Mouse (Mus musculus) intestine, embryonic 15.5 days (tissue): Measurements from ENCODE around the gene Gck. TPM values are rescaled to one million over a fixed set of nuclear protein-coding genes. Genes with fewer than 3 reads are reported as not detected.

Experiments used
- ATAC-seq: fragments of 200-750 bp; cut with Nextera tagmentation; 2 replicates; pipeline ENCODE4 v1.8.0; 2017; ENCODE audit warnings: moderate TSS enrichment, moderate library complexity
- H3K27ac ChIP-seq: fragments of 300-500 bp; sonication (generic); 2 replicates; pipeline ENCODE4 v1.5.1; 2015; ENCODE audit warnings: mild to moderate bottlenecking, inconsistent platforms
- H3K27me3 ChIP-seq: fragments of 300-500 bp; sonication (generic); replicated peaks from 2 replicates; pipeline ENCODE4 v1.6.1; 2015; ENCODE audit warnings: inconsistent platforms
- H3K36me3 ChIP-seq: fragments of 300-500 bp; sonication (generic); 2 replicates; pipeline ENCODE4 v1.6.1; 2015; ENCODE audit warnings: inconsistent platforms
- H3K4me1 ChIP-seq: fragments of 300-500 bp; sonication (generic); replicated peaks from 2 replicates; pipeline ENCODE4 v1.6.1; 2015; ENCODE audit warnings: inconsistent platforms
- H3K4me2 ChIP-seq: fragments of 300-500 bp; sonication (generic); replicated peaks from 2 replicates; pipeline ENCODE4 v1.6.1; 2015; ENCODE audit warnings: mild to moderate bottlenecking, inconsistent platforms
- H3K4me3 ChIP-seq: fragments of 300-500 bp; sonication (generic); replicated peaks from 2 replicates; pipeline ENCODE4 v1.5.1; 2015; ENCODE audit warnings: inconsistent platforms
- H3K9ac ChIP-seq: fragments of 300-500 bp; sonication (generic); 2 replicates; pipeline ENCODE4 v1.6.1; 2015; ENCODE audit warnings: inconsistent platforms
- H3K9me3 ChIP-seq: fragments of 300-500 bp; sonication (generic); 2 replicates; pipeline ENCODE4 v1.6.1; 2016; ENCODE audit warnings: inconsistent platforms
- WGBS: fragments of 180-500 bp; shearing (Covaris S2); methylation state at CpG from one replicate; pipeline ENCODE4 v1.1.7; 2015; 5-methylcytosine and 5-hydroxymethylcytosine counted together
- polyA plus RNA-seq: library from polyadenylated mRNA; unstranded; fragments of >200 nt; fragmentation: Nextera tagmentation; extraction: Ambion mirVana; gene quantifications from 2 replicates; pipeline ENCODE4 v1.2.1, GENCODE M21; 2015

The Gck gene
- 2.8 and 3.1 TPM in 2 replicates for polyA plus RNA-seq

DNA sequence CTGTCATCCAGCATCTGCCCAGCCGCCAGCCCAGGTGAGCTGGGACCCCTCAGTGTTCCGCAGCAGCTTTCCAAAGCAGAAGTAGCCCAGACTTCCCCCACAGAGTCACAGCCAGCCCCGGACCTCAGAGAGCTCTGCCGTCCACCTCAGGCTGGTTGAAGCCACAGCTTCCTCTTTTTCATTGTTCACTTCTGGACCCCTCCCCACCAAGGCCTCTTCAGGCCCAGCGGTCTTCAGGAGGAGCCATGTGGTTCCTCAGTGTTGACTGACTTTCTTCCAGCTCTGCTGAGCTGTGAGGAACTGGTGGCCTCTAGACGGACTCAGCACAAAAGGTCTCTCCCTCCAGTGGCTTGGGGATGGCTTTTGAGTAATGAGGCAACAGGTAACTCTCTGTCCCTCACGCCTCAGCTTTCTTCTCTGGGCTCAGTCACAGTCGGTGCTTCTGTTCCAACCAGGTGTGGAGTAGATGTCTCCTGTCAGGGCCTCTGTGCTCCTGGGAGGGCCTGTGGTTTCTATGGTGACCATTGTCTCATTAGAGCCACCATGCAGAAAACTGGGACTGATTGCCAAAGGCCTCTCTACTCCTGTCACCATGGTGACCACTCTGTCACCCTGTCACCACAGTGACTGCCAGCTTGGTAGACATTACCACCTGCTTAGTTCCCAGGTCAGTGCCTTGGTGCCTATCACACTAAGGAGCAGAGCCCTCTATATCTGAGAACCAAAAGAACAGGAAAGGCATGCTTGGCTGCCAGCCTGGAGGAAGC lies at the start of gene Gck:
Gene Gck, minus strand, starts transcription at position 496 of the 767 bp plus-strand sequence.
- Histone ChIP-seq H3K4me1 (peaks cover 4% of the 10 kb centered on the region), H3K36me3 (no peaks in the 10 kb centered on the region), H3K27me3 (no peaks in the 10 kb centered on the region), H3K9ac (no peak within 1 kb of the TSS), H3K4me3 (no peak within 1 kb of the TSS), H3K27ac (no peak within 1 kb of the TSS), H3K9me3 (no peaks in the 10 kb centered on the region), H3K4me2 (no peak within 1 kb of the TSS)
- peak; percentile 57; the same call in 1 of the 2 replicates for ATAC-seq
- 70% methylated on average over 8 of the region's 8 CpGs for WGBS

DNA sequence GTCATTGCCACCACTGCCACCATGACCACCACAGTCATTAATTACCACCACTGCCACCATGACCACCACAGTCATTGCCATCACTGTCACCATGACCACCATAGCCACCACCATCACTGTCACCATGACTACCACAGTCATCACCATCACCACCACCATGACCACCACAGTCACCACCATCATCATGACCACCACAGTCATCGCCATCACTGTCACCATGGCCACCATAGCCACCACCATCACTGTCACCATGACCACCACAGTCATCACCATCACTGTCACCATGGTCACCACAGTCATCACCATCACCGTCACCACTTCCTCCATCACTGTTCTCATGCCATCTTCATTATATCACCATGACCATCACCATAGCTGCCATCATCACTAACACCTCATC lies 48.6 kb upstream of the Gck start:
- Histone ChIP-seq H3K27me3 (no peaks in the 10 kb centered on the region), H3K4me2 (no peak overlapping the region), H3K4me3 (no peak overlapping the region), H3K4me1 (peaks cover 38% of the 10 kb centered on the region), H3K9me3 (no peaks in the 10 kb centered on the region), H3K9ac (no peak overlapping the region), H3K36me3 (no peaks in the 10 kb centered on the region), H3K27ac (no peak overlapping the region)
- ATAC-seq, result no peak
- 92% methylated on average over 2 of the region's 2 CpGs for WGBS

- no peaks in the 10 kb centered on the region for H3K9me3 ChIP-seq
- no peak overlapping the region for H3K9ac ChIP-seq
- peaks cover 15% of the 10 kb centered on the region for H3K4me1 ChIP-seq
- no peaks in the 10 kb centered on the region for H3K36me3 ChIP-seq
- H3K27me3 ChIP-seq, result no peaks in the 10 kb centered on the region
- WGBS, result 15% methylated on average over 8 of the region's 8 CpGs
- no peak overlapping the region for H3K4me2 ChIP-seq
- H3K27ac ChIP-seq, result no peak overlapping the region
- H3K4me3 ChIP-seq, result no peak overlapping the region
- ATAC-seq, result peak; percentile 60
These were observed 46.1 kb upstream of the Gck start for GRCm38 (mm10) chr11:5995989-5996388.

DNA sequence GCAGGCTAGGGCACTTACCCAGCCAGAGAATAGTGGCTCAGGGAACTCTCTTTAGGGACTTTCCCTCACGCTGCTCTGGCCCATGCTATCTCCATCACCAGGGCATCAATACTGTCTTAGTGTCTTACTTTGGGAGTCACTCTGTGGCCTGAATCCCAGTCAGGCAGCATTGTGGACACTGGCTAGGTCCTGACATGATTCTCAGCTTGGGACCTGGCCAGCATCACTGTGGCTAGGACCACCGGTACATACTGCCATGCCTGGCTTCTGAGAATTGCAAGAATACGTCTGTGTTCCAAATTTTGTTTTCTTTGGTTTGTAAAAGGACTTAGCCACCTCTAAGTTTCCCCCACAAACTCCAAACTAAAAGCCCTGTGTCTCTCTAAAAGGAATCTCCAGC lies 45.0 kb upstream of the Gck start:
- Histone ChIP-seq H3K27me3 (no peaks in the 10 kb centered on the region), H3K9me3 (no peaks in the 10 kb centered on the region), H3K36me3 (no peaks in the 10 kb centered on the region), H3K4me3 (no peak overlapping the region), H3K27ac (no peak overlapping the region), H3K4me2 (no peak overlapping the region), H3K4me1 (peaks cover 5% of the 10 kb centered on the region), H3K9ac (no peak overlapping the region)
- WGBS, result 66% methylated on average over 3 of the region's 3 CpGs
- no peak for ATAC-seq

- Histone ChIP-seq H3K36me3 (no peaks in the 10 kb centered on the region), H3K9me3 (no peaks in the 10 kb centered on the region), H3K27me3 (no peaks in the 10 kb centered on the region), H3K9ac (no peak overlapping the region), H3K4me1 (no peaks in the 10 kb centered on the region), H3K27ac (no peak overlapping the region), H3K4me2 (no peak overlapping the region), H3K4me3 (no peak overlapping the region)
- WGBS, result 91% methylated on average over 5 of the region's 5 CpGs
- ATAC-seq, result no peak
These were observed 44.3 kb upstream of the Gck start for GRCm38 (mm10) chr11:5994212-5994611.

- H3K36me3 ChIP-seq, result no peaks in the 10 kb centered on the region
- H3K4me2 ChIP-seq, result no peak overlapping the region
- H3K9me3 ChIP-seq, result no peaks in the 10 kb centered on the region
- H3K4me1 ChIP-seq, result no peaks in the 10 kb centered on the region
- ATAC-seq, result no peak
- no peaks in the 10 kb centered on the region for H3K27me3 ChIP-seq
- H3K4me3 ChIP-seq, result no peak overlapping the region
- WGBS, result 39% methylated on average over 4 of the region's 4 CpGs
- H3K9ac ChIP-seq, result no peak overlapping the region
- H3K27ac ChIP-seq, result no peak overlapping the region
These were observed 41.0 kb upstream of the Gck start for GRCm38 (mm10) chr11:5990910-5991309.

DNA sequence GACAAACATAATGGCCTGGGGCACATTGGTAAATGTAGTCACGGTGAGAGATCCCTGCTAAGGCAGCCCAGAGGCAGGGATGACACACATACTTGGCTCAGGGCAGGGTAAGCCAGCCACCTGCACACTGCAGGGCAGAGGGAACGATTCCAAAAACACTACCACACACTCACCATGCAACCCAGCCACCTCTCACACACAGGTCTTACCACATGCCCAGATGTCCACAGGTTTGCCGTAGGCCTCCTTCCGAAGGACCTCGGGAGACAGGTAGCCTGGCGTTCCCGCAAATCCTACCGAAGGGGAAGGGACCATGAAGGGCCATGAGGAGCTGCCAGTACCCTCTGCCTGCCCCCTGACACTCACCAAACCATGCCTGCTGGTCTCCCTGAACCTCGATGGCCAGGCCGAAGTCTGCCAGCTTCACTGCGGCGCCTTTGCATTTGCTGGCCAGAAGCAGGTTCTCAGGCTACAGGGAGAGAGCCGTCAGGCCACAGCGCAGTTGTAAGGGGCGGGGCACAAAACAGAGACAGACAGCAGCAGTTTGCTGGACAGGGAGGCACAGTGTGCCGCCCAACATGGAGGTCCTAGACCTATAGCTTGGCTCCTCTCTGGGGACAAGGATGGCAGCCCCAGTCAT lies 40.2 kb upstream of the Gck start:
- no peak overlapping the region for H3K4me2 ChIP-seq
- no peak overlapping the region for H3K4me3 ChIP-seq
- no peak overlapping the region for H3K27ac ChIP-seq
- no peak for ATAC-seq
- H3K4me1 ChIP-seq, result no peaks in the 10 kb centered on the region
- no peaks in the 10 kb centered on the region for H3K27me3 ChIP-seq
- no peaks in the 10 kb centered on the region for H3K9me3 ChIP-seq
- no peaks in the 10 kb centered on the region for H3K36me3 ChIP-seq
- H3K9ac ChIP-seq, result no peak overlapping the region
- 88% methylated on average over 16 of the region's 16 CpGs for WGBS

DNA sequence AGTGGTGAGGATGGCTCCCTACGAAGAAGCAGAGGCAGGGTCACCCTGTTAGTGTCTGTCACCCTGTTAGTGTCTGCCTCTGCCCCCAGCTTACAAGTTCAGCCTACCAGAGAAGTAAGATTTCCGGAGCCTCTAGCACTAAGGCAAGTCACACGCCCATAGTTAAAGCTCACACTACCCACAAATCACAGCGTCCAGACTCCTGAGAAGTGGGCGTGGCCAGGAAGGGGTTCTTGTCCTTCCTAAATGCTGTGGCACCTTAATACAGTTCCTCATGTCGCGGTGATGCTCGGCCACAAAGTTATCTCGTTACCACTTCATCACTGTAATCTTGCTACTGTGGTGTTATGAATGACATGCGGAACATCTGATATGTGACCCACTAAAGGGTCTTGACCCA lies 38.2 kb upstream of the Gck start:
- no peaks in the 10 kb centered on the region for H3K36me3 ChIP-seq
- H3K9me3 ChIP-seq, result no peaks in the 10 kb centered on the region
- no peak overlapping the region for H3K27ac ChIP-seq
- H3K4me1 ChIP-seq, result no peaks in the 10 kb centered on the region
- no peak overlapping the region for H3K9ac ChIP-seq
- H3K4me3 ChIP-seq, result no peak overlapping the region
- no peak for ATAC-seq
- 73% methylated on average over 10 of the region's 10 CpGs for WGBS
- no peak overlapping the region for H3K4me2 ChIP-seq
- H3K27me3 ChIP-seq, result no peaks in the 10 kb centered on the region

DNA sequence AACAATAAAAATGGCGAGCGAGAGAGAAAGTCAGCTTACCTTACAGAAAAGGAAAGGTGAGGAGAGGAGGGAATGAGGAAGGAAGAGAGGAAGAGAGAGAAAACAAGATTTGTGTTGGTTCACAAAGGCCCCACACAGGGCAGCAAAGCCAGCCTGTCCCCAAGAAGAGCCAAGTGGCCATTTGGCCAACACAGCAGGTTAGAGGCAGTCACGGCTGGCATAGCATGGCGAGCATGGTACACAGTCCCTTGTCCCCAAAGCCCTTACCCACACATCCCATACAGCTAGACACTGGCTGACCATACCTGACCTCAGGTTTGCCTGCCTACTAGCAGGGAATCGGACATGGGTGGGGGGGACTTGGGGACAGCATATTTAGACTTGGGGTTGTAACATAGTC lies 33.7 kb upstream of the Gck start:
- WGBS, result 92% methylated on average over 5 of the region's 5 CpGs
- Histone ChIP-seq H3K9ac (no peak overlapping the region), H3K4me3 (no peak overlapping the region), H3K4me1 (no peaks in the 10 kb centered on the region), H3K36me3 (no peaks in the 10 kb centered on the region), H3K27ac (no peak overlapping the region), H3K27me3 (no peaks in the 10 kb centered on the region), H3K4me2 (no peak overlapping the region), H3K9me3 (no peaks in the 10 kb centered on the region)
- ATAC-seq, result no peak

DNA sequence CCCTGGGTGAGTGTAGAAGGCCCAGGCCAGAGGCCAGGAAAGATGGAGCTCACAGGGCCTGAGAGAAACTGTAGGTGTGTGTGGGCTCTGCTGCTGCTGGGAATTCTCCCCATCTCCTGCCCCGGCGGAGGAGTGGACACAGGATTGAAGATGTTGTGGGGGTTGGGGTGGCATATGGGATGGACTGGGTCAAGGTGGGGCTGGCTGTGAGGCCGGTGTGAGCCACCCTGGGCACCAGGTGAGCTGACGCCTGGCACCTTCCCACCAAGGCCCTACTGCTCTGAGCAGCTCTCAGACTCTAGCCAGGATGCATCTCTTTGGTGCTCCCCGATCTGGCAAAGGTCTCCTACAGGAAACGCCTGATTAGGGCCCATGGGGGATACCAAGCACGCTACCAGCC lies 31.4 kb upstream of the Gck start:
- ATAC-seq, result no peak
- no peaks in the 10 kb centered on the region for H3K36me3 ChIP-seq
- no peaks in the 10 kb centered on the region for H3K27me3 ChIP-seq
- WGBS, result 88% methylated on average over 7 of the region's 7 CpGs
- H3K4me2 ChIP-seq, result no peak overlapping the region
- no peak overlapping the region for H3K4me3 ChIP-seq
- H3K27ac ChIP-seq, result no peak overlapping the region
- H3K9ac ChIP-seq, result no peak overlapping the region
- no peaks in the 10 kb centered on the region for H3K9me3 ChIP-seq
- H3K4me1 ChIP-seq, result no peaks in the 10 kb centered on the region

DNA sequence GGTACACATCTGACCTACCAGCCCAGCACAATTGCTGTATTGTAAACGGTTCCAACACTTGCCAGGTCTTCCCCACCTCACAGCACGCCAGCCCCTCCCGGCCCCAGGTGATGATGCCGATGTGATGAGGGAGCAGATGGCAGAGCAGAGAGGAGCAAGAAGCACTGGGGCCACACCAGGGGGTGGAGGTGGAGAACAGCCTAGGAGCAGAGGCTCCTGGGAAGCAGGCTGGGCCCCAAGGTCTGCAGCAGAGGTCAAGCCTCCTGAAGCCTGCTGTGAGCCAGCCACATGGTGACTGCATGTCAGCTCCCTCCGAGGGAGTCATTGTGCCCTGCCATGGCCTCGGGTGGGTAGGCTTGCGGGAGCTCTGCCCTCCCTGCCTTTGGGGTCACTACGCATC lies 30.7 kb upstream of the Gck start:
- no peaks in the 10 kb centered on the region for H3K9me3 ChIP-seq
- H3K27ac ChIP-seq, result no peak overlapping the region
- H3K27me3 ChIP-seq, result no peaks in the 10 kb centered on the region
- peak; percentile 13; the same call in 1 of the 2 replicates for ATAC-seq
- H3K4me3 ChIP-seq, result no peak overlapping the region
- H3K36me3 ChIP-seq, result no peaks in the 10 kb centered on the region
- 73% methylated on average over 8 of the region's 8 CpGs for WGBS
- 0 out of 2 replicates have a peak overlapping the region, but pooled peaks have one; percentile 8 for H3K9ac ChIP-seq
- H3K4me1 ChIP-seq, result no peaks in the 10 kb centered on the region
- H3K4me2 ChIP-seq, result no peak overlapping the region

GRCm38 (mm10) chr11:5980108-5980507 lies 30.2 kb upstream of the Gck start:
- H3K27me3 ChIP-seq, result no peaks in the 10 kb centered on the region
- no peak overlapping the region for H3K27ac ChIP-seq
- H3K4me3 ChIP-seq, result no peak overlapping the region
- H3K4me1 ChIP-seq, result no peaks in the 10 kb centered on the region
- H3K4me2 ChIP-seq, result no peak overlapping the region
- no peak overlapping the region for H3K9ac ChIP-seq
- no peaks in the 10 kb centered on the region for H3K36me3 ChIP-seq
- 91% methylated on average over 2 of the region's 2 CpGs for WGBS
- no peak for ATAC-seq
- no peaks in the 10 kb centered on the region for H3K9me3 ChIP-seq

- ATAC-seq, result no peak
- H3K9me3 ChIP-seq, result no peaks in the 10 kb centered on the region
- H3K4me2 ChIP-seq, result no peak overlapping the region
- no peak overlapping the region for H3K4me3 ChIP-seq
- 73% methylated on average over 7 of the region's 7 CpGs for WGBS
- no peaks in the 10 kb centered on the region for H3K36me3 ChIP-seq
- H3K4me1 ChIP-seq, result no peaks in the 10 kb centered on the region
- H3K27me3 ChIP-seq, result no peaks in the 10 kb centered on the region
- H3K27ac ChIP-seq, result no peak overlapping the region
- H3K9ac ChIP-seq, result no peak overlapping the region
These were observed 29.2 kb upstream of the Gck start for GRCm38 (mm10) chr11:5979088-5979487.
